Mouse (Mus musculus) layer of hippocampus, adult 9-10 months (tissue): ENCODE measurements around the gene Kcnc3.

Experiments
- DNase-seq: peaks from one replicate; pipeline ENCODE4 v3.0.0; 2022; ENCODE audit warnings: low spot score

The Kcnc3 gene

DNA sequence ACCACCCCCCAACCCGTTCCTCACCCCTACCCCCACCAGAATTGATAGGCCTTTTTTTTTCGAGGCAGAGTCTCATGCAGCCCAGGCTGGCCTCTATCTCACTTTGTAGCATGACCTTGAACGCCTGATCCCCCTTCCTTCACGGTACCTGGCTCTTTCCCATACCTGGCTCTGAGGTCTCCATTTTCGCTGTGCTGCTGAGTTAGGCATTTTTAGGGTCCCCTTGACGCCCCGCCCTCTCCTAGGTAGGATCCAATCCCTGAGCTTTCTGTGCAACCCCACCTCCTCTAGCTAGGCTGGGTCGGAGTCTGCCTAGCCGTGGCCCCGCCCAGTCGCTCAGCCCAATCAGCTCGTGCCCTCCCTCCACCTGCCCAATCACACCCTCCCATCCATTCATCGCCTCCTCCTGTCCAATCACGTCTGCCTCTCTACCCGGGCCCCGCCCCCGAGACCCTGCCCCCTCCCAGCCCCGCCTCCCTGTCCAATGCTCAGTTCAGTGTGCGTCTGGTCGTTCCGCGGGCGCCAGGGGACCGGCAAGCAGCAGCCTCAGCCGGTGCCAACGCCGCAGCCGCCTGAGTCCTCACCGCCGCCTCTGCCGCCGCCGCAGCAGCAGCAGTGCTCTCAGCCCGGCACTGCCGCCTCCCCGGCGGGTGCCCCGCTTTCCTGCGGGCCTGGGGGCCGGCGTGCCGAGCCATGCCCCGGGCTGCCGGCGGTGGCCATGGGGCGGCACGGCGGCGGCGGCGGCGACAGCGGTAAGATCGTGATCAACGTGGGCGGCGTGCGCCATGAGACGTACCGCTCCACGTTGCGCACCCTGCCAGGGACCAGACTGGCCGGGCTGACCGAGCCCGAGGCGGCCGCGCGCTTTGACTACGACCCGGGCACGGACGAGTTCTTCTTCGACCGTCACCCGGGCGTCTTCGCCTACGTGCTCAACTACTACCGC lies at the start of gene Kcnc3:
Gene Kcnc3, plus strand, starts transcription at position 263 of the 946 bp plus-strand sequence.
- DNase-seq, result peak; percentile 71

GRCm38 (mm10) chr7:44542555-44542954 lies 47.9 kb upstream of the Kcnc3 start:
- no peak for DNase-seq

- DNase-seq, result no peak
Observed at GRCm38 (mm10) chr7:44543071-44543470, 47.4 kb upstream of the Kcnc3 start.

DNA sequence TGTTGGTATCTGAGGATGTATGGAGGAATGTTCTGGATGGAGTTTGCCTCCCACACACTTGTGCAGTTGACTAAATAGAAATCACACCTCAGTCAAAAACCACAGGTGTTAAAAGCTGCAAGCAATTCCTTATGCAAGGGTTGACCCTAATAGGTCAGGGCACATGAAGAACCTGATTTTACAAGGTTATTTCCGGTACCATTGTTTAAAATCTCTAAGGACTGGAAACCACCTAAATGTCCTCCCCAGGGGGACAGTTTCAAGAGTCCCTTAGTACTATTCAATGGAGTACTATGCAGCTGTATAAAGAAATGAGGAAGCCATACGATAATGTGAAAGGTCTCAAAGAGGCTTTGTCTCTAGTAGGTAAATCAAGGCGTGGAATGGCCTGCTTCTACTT lies 44.2 kb upstream of the Kcnc3 start:
- no peak for DNase-seq

DNA sequence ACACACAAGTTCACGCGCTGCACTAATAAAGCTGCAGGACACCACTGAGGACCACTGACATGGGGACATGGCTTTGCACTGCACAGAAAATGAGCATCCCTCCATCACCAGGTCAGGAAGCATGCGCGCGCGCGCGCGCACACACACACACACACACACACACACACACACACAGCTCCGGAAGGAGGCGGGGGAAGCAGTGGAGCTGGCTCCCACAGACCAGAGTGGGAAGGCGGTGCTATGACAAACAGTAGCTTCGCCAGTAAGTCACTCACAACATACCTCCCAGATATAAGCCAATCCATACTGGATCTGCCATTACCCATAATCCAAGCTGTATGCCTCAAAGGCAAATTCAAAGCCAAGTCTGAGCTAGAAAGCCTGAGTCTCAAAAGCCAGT lies 43.4 kb upstream of the Kcnc3 start:
- no peak for DNase-seq

DNA sequence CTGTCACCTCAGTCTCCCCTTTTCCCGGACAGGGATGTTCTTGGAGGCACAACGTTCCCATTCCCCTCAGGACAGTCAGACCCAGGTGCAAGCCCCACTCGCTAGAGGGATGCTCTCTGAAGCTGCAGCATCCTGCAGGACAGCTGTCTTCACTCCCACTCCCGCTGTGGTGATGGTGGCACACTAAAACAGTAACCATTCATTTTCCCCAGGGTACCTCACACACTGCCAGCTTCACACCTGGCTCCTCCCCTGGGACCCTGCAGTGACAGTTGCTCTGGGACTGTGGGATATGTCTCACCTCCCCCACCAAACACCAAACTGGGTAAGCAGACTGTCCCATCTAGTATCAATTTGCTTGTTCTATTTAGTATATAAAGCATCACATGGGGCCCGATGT lies 42.7 kb upstream of the Kcnc3 start:
- no peak for DNase-seq

- DNase-seq, result peak; percentile 97
Observed at GRCm38 (mm10) chr7:44548497-44549087, 41.9 kb upstream of the Kcnc3 start, which contains the start of gene Pold1. Pold1 (minus strand) TSS chr7:44548849.

DNA sequence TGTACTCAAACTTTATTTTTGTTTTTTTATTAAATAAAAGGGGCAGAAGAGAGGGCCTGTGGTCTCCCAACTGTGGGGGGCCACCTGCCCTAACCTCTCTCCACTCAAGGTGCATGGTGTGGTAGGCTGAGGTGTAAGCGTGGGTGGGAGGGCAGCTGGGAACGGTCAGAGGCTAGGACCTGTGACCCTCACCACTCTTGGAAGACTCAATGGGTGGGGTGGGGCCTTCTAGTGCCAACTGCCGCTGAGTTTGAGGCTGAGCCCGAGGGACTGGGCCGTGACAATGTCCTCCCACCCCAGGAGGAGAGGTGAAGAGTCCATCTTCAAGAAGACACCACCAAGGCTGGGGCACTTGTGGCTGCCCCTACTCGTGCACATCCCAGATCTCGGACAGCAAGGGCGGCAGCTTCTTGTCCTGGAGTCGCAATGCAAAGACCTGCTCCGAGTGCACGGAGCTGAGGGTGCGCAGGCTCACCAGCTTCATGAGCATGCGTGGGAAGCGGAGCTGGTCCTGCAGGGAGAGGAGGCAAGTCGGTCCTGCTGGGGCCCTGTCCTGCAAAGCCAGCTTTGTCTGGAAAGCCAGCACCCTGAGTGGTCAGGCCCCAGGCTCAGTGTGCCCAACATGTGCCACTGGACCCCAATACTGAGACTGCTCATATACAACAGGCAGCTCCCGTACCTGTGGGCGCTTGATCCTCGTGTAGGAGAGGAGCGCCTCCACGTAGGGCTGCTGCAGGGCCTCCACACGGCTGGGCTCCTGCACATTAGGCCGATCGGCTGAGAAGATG lies 40.6 kb upstream of the Kcnc3 start:
- DNase-seq, result no peak

GRCm38 (mm10) chr7:44550409-44550678 lies 40.1 kb upstream of the Kcnc3 start:
- DNase-seq, result no peak

DNA sequence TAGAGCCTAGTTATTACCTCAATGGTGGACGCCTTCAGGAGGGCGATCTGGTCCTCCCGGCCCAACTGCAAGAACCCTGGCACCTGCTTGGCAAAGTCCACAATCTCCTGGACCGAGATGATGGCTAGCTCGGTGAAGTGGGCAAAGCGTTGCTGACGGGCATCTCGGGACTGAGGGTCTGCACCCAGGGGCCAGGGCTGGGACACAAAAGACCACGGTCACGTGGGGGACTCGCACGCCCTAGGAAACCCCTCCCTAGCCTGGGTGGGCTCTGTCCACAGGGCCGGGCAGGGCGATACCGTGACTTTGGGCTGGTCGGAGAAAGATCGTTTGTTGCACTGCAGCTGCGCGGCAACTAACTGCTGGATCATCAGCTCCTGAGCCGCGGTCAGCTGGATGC lies 39.2 kb upstream of the Kcnc3 start:
- DNase-seq, result no peak

- no peak for DNase-seq
Observed at GRCm38 (mm10) chr7:44551731-44552130, 38.7 kb upstream of the Kcnc3 start.

DNA sequence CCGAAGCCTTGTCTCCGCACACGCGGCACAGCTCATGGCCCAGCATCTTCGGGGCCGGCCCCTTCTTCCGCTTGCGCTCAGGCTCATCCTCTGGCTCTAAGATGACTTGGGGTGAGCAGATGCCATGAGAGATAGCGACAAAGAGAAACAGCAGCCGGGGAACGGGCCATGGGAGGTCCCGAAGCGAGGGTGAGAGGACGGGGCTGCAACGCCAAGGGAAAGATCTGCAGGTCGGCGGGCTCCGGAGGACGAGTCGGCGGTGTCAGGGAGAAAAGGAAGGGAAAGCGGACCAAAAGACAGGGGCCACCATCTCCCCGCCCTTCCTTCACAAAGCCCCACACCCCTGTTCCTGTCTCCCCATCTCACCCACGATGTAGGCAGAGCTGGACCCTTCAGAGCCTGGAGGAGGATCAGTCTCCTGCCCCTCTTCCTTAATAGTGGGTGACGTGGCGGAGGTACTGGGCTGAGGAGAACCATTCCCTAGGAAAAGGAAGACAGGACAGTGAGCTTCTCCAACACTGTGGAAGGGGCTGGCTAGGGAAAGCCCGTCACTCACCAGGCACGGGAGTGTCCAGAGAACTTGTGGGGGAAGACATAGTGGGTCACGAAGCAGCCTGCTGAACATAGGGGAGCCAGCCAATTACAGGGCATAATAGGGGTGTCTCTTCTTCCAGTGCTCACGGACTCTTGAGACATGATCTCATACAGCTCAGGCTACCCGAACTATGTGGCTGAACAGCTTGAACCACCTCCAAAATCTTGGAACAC lies 38.1 kb upstream of the Kcnc3 start:
- no peak for DNase-seq

- peak; percentile 13 for DNase-seq
Observed at GRCm38 (mm10) chr7:44553196-44553764, 37.2 kb upstream of the Kcnc3 start.

DNA sequence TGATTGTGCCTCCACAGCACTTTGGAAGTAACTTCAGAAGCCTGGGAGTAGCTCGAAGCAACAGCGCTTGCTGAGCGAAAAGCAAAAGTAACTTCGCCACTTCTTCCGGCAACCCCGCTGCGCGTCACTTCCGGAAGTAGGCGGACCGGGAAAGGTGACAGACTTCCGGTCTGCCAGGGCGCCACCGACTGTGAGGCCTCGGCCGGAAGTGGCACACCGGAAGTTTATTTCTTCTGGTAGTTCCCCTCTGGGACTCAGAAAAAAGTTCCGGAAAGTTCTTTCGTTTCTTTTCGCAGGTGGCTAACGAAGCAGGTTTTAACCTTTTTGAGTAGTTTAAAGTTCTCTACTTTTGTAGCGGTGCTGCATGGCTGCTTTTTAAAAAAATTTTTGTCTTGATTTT lies 36.6 kb upstream of the Kcnc3 start, which contains the start of gene Nr1h2:
Gene Nr1h2, minus strand, starts transcription at position 126 of the 400 bp plus-strand sequence.
- peak; percentile 79 for DNase-seq

- DNase-seq, result no peak
Observed at GRCm38 (mm10) chr7:44557629-44558028, 32.8 kb upstream of the Kcnc3 start.

GRCm38 (mm10) chr7:44560435-44561400 lies 29.7 kb upstream of the Kcnc3 start:
- peak; percentile 71 for DNase-seq

- no peak for DNase-seq
Observed at GRCm38 (mm10) chr7:44563284-44563683, 27.2 kb upstream of the Kcnc3 start.

- DNase-seq, result no peak
Observed at GRCm38 (mm10) chr7:44564486-44564885, 26.0 kb upstream of the Kcnc3 start.

- DNase-seq, result no peak
Observed at GRCm38 (mm10) chr7:44565414-44565813, 25.1 kb upstream of the Kcnc3 start.

GRCm38 (mm10) chr7:44568803-44569202 lies 21.7 kb upstream of the Kcnc3 start:
- DNase-seq, result no peak
